Mouse (Mus musculus) neural tube, embryonic 14.5 days (tissue): ENCODE results near the gene A3galt2. TPM values are rescaled to one million over a fixed set of nuclear protein-coding genes. Genes with fewer than 3 reads are reported as not detected.

Experiments used
- ATAC-seq: fragments of 200-750 bp; cut with Nextera tagmentation; 2 replicates; pipeline ENCODE4 v1.8.0; 2017; ENCODE audit warnings: low read depth, mild to moderate bottlenecking, moderate TSS enrichment, moderate library complexity
- H3K27ac ChIP-seq: fragments of 300-500 bp; sonication (generic); 2 replicates; pipeline ENCODE4 v1.5.1; 2014; ENCODE audit warnings: low read depth, mild to moderate bottlenecking, control low read depth, low read length, moderate library complexity, mixed read lengths
- H3K27me3 ChIP-seq: fragments of 300-500 bp; sonication (generic); 2 replicates; pipeline ENCODE4 v1.6.1; 2014; ENCODE audit warnings: low read length; ENCODE audit not compliant: control insufficient read depth, insufficient read depth
- H3K36me3 ChIP-seq: fragments of 300-500 bp; sonication (generic); 2 replicates; pipeline ENCODE4 v1.6.1; 2014; ENCODE audit warnings: low read length, mixed read lengths; ENCODE audit not compliant: control insufficient read depth, insufficient read depth
- H3K4me1 ChIP-seq: fragments of 300-500 bp; sonication (generic); 2 replicates; pipeline ENCODE4 v1.6.1; 2014; ENCODE audit warnings: low read length; ENCODE audit not compliant: control insufficient read depth, insufficient read depth
- H3K4me2 ChIP-seq: fragments of 300-500 bp; sonication (generic); 2 replicates; pipeline ENCODE4 v1.6.1; 2014; ENCODE audit warnings: mild to moderate bottlenecking, low read depth, low read length, control low read depth
- H3K4me3 ChIP-seq: fragments of 300-500 bp; sonication (generic); 2 replicates; pipeline ENCODE4 v1.5.1; 2014; ENCODE audit warnings: low read depth, low read length, control low read depth, mixed read lengths
- H3K9ac ChIP-seq: fragments of 300-500 bp; sonication (generic); replicated peaks from 2 replicates; pipeline ENCODE4 v1.6.1; 2014; ENCODE audit warnings: low read depth, mild to moderate bottlenecking, control low read depth, low read length, mixed read lengths
- H3K9me3 ChIP-seq: fragments of 300-500 bp; sonication (generic); 2 replicates; pipeline ENCODE4 v1.6.1; 2016; ENCODE audit warnings: low read length; ENCODE audit not compliant: control insufficient read depth
- WGBS: fragments of 180-500 bp; shearing (Covaris S2); extraction: QIAGEN DNeasy Blood & Tissue Kit; methylation state at CpG from one replicate; pipeline ENCODE4 v1.1.7; 2014; 5-methylcytosine and 5-hydroxymethylcytosine counted together
- polyA plus RNA-seq: library from polyadenylated mRNA; unstranded; fragments of >200 nt; fragmentation: Nextera tagmentation; extraction: Ambion mirVana; gene quantifications from 2 replicates; pipeline ENCODE4 v1.2.1, GENCODE M21; 2014

A3galt2 gene
- polyA plus RNA-seq, 1 experiment from 2014 or later: 0.51 TPM

DNA sequence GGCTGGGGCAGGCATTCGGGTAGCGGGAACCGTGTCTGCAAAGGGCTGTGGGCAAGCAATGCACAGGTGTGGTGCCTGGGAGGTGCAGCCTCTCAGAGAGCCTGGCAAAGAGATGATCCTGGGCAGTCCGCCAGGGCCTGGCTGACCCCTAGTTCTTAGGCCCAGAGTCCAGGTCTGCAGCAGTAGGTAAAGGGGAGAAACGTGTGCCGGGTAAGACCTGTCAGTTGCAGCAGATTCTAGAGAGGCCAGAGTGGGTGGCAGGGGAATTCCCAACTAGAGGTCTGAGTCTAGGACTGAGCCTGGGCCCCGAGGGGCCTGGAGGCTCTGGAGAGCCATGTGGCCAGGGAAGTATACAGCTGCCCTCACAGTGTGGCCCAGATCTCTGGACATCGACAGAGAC is 39.0 kb downstream of the A3galt2 start:
- Histone ChIP-seq H3K36me3 (peaks cover 4% of the 10 kb centered on the region), H3K4me2 (no peak overlapping the region), H3K27me3 (no peaks in the 10 kb centered on the region), H3K9ac (no peak overlapping the region), H3K4me3 (no peak overlapping the region), H3K4me1 (peaks cover 11% of the 10 kb centered on the region; the same call in 1 of the 2 replicates), H3K27ac (no peak overlapping the region), H3K9me3 (no peaks in the 10 kb centered on the region)
- no peak for ATAC-seq
- WGBS: 94% methylated on average over 8 of the region's 8 CpGs

DNA sequence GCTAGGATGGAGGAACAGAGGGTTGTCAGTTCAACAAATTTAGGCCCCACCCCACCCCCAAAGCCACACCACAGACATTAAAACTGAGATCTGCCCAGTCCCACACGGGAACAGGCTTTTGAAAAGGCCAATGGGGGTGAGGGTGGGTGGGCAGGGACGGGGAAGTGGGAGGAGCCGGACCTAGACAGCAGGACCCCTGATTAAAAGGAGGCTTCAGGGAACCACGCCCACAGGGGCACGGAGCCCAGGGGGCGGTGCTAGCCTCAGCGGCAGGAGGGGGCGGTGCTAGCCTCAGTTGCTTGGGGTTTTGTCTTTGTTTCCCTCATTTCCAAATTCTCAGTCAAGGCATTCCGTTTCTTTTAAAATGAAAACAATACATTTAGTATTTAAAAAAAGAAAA is 40.4 kb downstream of the A3galt2 start:
- no peaks in the 10 kb centered on the region for H3K9me3 ChIP-seq
- WGBS: 9% methylated on average over 9 of the region's 9 CpGs
- no peaks in the 10 kb centered on the region for H3K27me3 ChIP-seq
- no peak overlapping the region for H3K9ac ChIP-seq
- H3K4me1 ChIP-seq: peaks cover 12% of the 10 kb centered on the region; the same call in 1 of the 2 replicates
- H3K4me3 ChIP-seq: no peak overlapping the region
- ATAC-seq: peak; percentile 50; the same call in 1 of the 2 replicates
- no peak overlapping the region for H3K27ac ChIP-seq
- peaks cover 4% of the 10 kb centered on the region; the same call in 1 of the 2 replicates for H3K36me3 ChIP-seq
- no peak overlapping the region for H3K4me2 ChIP-seq

DNA sequence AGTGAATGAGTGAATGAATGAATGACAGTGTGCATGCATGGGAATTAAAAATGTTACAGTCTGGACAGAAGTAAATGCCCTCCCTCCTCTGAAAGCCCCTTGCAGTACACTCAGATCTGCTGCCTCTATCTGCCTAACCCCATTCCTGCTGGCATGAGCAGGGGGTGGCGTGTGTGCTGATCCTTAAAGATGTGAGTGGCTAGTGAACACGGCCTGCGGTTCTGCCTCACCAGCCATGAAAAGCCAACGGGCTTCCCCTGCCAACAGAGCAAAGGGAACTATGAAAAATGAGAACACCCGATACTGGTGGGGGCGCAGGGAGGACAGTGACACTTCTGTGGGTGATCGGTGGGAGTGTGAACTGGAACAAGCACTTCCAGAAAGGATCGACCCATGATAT is 41.6 kb downstream of the A3galt2 start:
- H3K27ac ChIP-seq: no peak overlapping the region
- no peak for ATAC-seq
- no peaks in the 10 kb centered on the region for H3K9me3 ChIP-seq
- H3K9ac ChIP-seq: no peak overlapping the region
- no peaks in the 10 kb centered on the region for H3K27me3 ChIP-seq
- H3K4me1 ChIP-seq: peaks cover 10% of the 10 kb centered on the region; the same call in 1 of the 2 replicates
- 64% methylated on average over 8 of the region's 8 CpGs for WGBS
- peaks cover 4% of the 10 kb centered on the region; the same call in 1 of the 2 replicates for H3K36me3 ChIP-seq
- H3K4me3 ChIP-seq: no peak overlapping the region
- H3K4me2 ChIP-seq: no peak overlapping the region

DNA sequence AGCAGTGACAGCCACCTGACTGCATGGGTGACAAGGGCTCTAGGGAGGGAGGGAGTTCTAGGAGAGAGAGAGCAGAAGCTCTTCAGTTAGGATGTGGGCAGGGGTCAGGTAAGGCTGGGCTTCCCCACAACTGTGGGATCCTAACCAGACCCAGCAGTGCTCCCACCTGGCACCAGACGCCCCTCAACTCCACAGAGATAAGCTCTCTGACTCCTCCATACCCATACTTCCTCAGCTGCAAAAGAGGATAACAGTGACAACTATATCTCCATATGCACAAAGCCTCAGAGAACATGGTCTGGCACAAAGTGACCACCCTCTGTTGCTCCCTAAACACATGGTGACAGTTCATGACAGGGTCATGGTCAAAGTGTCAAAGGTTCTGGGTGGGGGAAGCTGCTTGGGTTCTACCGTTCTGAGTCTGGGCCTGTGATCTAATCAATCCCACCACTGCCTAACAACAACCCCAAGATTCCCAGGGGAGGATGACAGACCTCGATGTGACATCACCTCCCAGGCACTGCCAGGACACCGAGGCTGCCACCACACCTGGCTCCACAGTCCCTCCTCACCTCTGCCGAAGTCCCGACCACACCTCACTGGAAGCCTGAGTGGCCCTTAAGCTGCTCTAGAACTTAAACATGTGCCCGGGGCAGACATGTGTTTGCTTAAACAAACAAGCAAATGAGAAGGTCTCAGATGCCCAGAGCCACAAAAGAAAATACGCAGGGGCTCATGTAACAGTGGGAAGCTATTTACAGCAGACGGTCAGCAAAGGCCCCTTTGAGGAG is 46.7 kb downstream of the A3galt2 start:
- Histone ChIP-seq H3K36me3 (no peaks in the 10 kb centered on the region), H3K9me3 (no peaks in the 10 kb centered on the region), H3K27ac (no peak overlapping the region), H3K4me3 (no peak overlapping the region), H3K4me1 (peaks cover 33% of the 10 kb centered on the region), H3K4me2 (no peak overlapping the region), H3K27me3 (no peaks in the 10 kb centered on the region), H3K9ac (no peak overlapping the region)
- no peak for ATAC-seq
- 67% methylated on average over 9 of the region's 9 CpGs for WGBS

DNA sequence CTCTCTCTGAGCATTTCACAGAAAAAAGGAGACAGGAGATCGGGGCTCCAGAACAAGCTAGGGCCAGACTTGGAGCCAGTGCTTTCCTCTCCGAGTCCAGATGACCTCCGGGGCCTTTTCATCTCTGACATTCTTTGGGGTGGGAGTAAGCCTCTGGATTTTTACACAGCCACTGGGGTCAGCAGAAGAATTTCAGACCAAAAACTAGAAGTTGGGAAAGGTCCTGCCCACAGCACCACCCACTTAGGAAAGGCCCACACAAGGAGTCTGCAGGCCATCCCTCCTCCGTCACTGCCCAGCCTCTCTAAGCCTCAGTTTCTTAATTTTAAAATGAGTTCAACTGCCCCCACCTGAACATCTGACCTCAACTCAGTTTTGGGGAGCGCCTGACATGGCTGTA is 48.4 kb downstream of the A3galt2 start:
- Histone ChIP-seq H3K27ac (no peak overlapping the region), H3K27me3 (no peaks in the 10 kb centered on the region), H3K4me2 (peak overlapping the region; percentile 98), H3K4me3 (no peak overlapping the region), H3K9ac (no peak overlapping the region), H3K36me3 (no peaks in the 10 kb centered on the region), H3K9me3 (no peaks in the 10 kb centered on the region), H3K4me1 (peaks cover 32% of the 10 kb centered on the region)
- WGBS: 69% methylated on average over 5 of the region's 5 CpGs
- ATAC-seq: no peak

- H3K36me3 ChIP-seq: no peaks in the 10 kb centered on the region
- peaks cover 27% of the 10 kb centered on the region for H3K4me1 ChIP-seq
- H3K4me2 ChIP-seq: peak overlapping the region; percentile 98
- H3K27ac ChIP-seq: peak overlapping the region; percentile 52; the same call in 1 of the 2 replicates
- peak overlapping the region; percentile 84 for H3K4me3 ChIP-seq
- no peaks in the 10 kb centered on the region for H3K27me3 ChIP-seq
- peak overlapping the region; percentile 99 for H3K9ac ChIP-seq
- no peak for ATAC-seq
- 1% methylated on average over 6 of the region's 6 CpGs for WGBS
- no peaks in the 10 kb centered on the region for H3K9me3 ChIP-seq
These were observed 49.4 kb downstream of the A3galt2 start for GRCm38 (mm10) chr4:128804426-128805149.

- Histone ChIP-seq H3K36me3 (no peaks in the 10 kb centered on the region), H3K9ac (peak overlapping the region; percentile 99), H3K4me2 (peak overlapping the region; percentile 98), H3K9me3 (no peaks in the 10 kb centered on the region), H3K27ac (peak overlapping the region; percentile 95), H3K27me3 (no peaks in the 10 kb centered on the region), H3K4me1 (peaks cover 27% of the 10 kb centered on the region), H3K4me3 (peak overlapping the region; percentile 84)
- peak; percentile 29 for ATAC-seq
- 1% methylated on average over 49 of the region's 74 CpGs for WGBS
These were observed 50.2 kb downstream of the A3galt2 start for GRCm38 (mm10) chr4:128805150-128806042.

DNA sequence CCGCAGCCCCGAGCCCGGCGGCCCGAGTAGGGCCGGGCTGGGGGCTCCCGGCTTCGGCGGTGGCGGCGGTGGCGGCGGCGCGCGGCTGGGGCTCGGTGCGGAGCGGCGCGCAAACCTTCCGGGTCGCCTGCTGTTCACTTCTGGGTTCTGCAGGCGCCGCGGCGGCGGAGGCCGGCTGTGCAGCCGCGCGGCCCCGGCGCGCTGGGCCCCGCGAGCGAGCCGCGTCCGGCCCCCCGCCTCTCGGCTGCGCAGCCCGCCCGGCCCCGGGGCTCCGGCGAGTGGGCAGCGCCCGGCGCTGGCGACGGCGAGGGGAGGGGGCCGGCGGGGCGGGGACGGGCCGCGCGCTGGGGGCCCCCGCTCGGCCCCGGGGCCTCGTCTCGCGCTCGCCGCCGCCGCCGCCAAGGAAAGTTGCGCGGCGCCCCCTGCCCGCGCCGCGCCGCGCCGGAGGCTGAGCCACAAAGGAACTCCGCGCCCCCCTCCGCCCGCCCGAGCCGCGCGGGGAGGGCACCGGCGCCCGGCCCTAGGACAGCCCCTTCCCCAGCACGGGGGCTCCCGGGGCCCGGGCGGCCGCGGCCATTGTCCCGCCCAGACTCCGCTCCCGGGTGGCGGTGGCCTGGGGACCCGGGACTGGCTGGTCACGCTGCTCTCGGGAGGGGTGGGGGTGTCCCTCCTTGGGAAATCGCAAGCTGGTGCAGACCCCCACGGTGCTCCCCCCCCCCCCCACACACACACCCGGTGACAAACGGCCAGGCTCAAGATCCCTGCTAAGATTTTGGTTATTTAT is 51.1 kb downstream of the A3galt2 start, which contains the start of gene Zfp362:
Zfp362 (minus strand) TSS at position 3 of the 784 bp plus-strand sequence.
- peak within 1 kb of the TSS; percentile 98 for H3K4me2 ChIP-seq
- H3K9me3 ChIP-seq: no peaks in the 10 kb centered on the region
- no peaks in the 10 kb centered on the region for H3K36me3 ChIP-seq
- peak within 1 kb of the TSS; percentile 95 for H3K27ac ChIP-seq
- H3K9ac ChIP-seq: peak within 1 kb of the TSS; percentile 99
- ATAC-seq: peak; percentile 53
- H3K4me3 ChIP-seq: peak within 1 kb of the TSS; percentile 84
- H3K4me1 ChIP-seq: peaks cover 27% of the 10 kb centered on the region
- H3K27me3 ChIP-seq: no peaks in the 10 kb centered on the region
- under 1% methylated on average over 50 of the region's 111 CpGs for WGBS
